Mouse (Mus musculus): ENCODE results near the gene Acsf3.

Acsf3 gene

DNA sequence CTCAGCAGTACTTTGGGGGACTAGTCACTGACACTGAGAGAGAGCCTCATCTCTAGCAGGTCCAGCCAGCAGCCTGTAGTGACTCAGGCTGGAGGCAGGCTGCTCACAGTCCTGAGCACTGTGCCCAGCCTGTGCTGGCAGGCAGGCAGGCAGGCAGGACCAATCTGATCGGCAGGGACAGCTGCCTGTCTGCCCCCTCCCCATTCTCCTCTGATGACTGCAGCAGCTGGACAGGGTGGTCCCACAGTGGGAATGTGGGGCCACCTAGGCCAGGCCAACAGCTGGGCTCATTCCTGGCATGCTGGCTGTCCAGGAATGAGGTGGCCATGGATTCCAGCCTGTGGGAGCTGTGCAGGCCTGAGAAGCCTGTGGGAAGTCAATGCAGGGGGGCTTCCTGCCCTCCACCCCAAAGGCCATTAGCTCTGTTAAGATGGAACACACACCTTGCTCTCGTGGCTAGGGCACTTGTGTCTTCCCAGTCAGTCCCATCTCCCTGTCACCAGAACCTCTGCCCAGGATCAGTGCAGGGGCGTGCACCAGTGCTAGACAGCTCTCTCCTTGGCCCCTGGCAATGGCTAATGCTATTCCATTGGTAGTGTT, 75.5 kb downstream of the Acsf3 start:
- no peak for DNase-seq (ENCODE audit: low read depth, low spot score)

GRCm38 (mm10) chr8:122851692-122852545, 76.6 kb downstream of the Acsf3 start:
- DNase-seq (ENCODE audit: low read depth, low spot score): no peak

DNA sequence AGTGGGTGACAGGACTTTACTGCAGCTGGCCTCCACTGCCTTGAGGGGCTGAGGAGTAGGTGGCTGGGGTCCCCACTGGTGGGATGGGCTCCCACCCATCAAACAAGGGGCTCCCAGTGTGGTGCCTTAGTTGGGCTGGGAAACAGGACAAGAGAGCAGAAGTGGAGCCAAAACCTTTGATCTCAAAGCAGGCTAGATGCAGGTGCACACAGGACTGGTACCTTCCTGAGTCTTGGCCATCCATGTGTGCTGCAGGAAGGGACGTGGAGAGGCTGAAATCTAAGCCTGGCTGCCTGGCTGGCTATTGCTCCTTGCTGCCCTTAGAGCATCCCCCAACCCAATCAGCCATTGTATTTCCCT, 77.2 kb downstream of the Acsf3 start:
- no peak for DNase-seq (ENCODE audit: low read depth, low spot score)

DNA sequence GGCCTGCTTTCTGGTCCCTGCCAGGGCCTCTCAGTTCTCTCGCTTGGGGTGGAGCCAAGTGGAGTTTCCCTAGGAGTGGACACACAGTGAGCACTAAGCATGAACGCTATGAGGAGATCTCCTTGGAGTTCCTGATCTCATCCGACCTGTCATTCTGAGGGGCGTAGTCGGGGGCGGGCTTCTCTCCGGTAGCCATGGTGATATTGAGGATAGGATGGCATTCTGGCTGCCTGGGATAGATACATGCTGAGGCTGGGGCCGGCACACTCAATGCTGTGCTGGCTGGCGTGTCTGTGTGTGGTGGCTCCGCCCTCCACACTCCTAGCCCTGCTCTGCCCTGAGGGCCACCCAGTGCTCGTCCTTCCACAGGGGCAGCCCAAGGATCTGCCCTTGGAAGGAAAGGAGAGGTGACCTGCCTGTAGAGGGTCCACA, 78.1 kb downstream of the Acsf3 start:
- no peak for DNase-seq (ENCODE audit: low read depth, low spot score)

DNA sequence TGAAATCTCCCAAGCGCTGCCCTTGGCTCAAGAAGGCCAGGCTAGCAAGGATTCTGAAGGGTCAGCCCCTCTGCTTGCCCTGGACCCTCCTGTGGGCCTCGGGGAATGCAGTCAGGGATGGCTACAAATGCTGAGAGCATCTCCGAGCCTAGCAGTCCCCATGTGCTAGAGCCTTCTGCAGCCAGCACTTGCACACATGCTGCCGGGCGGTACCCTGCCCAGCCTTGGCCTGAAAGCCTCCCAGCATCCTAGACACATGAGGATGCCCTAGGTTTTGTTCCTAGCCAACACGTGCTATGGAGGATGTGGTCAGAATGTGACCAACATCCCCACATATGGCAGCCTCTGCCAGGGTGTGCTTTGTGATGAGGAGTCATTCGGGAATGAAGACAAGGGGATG, 79.1 kb downstream of the Acsf3 start:
- DNase-seq (ENCODE audit: low read depth, low spot score): no peak

- no peak for DNase-seq (ENCODE audit: low read depth, low spot score)
Measured at GRCm38 (mm10) chr8:122855123-122855522, 79.8 kb downstream of the Acsf3 start.

- DNase-seq (ENCODE audit: low read depth, low spot score): no peak
Measured at GRCm38 (mm10) chr8:122856288-122856687, 81.0 kb downstream of the Acsf3 start.

DNA sequence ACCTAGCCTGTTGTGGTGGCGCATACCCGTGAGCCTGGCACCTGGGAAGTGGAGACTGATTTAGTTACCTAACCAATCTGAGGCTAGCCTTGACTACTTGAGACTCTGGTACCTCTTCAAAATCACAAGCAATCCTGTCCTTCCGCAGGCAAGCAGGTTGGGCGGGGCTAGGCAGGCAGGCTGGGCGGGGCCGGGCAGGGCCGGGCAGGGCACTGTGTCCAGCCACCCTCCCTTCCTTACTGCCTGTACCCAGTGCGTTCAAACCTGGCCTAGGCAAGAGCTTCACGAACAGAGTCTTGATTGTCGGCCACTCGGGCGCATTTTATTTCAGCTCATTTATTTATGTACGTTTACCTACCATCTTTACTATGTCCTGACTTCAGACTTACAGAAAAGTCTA, 84.6 kb downstream of the Acsf3 start:
- DNase-seq (ENCODE audit: low read depth, low spot score): no peak

DNA sequence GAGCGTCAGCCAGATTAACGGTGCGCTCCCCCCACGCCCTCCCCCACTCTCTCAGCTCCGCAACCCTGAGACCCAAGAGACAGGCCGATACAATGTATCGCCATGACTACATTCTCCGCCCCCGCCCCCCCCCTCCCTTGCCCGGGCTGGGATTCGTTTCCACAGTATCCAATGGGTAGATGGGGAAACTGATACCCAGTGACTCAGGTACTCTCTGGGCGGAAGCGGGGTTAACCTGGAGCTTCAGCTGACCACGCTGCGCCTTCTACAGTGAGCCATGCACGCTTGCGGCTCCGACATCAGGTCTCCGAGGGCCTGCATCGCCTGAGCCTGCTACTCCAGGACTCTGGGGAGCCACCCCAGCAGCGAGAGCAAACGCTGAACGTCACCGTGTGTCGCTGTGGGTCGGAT, 89.4 kb downstream of the Acsf3 start:
- no peak for DNase-seq (ENCODE audit: low read depth, low spot score)

GRCm38 (mm10) chr8:122865441-122865840, 90.2 kb downstream of the Acsf3 start:
- DNase-seq (ENCODE audit: low read depth, low spot score): no peak

- no peak for DNase-seq (ENCODE audit: low read depth, low spot score)
Measured at GRCm38 (mm10) chr8:122866231-122866630, 90.9 kb downstream of the Acsf3 start.

Measured in forelimb bud, embryonic 11.5 days (tissue).